Mouse (Mus musculus) thymus, adult 2 months (tissue): ENCODE results near the gene Sirt5. TPM values are rescaled to one million over a fixed set of nuclear protein-coding genes. Genes with fewer than 3 reads are reported as not detected.

Experiments
- DNase-seq: peaks from one replicate; pipeline ENCODE4 v3.0.0; 2021
- H3K27ac ChIP-seq: fragments of 200-500 bp; 2 replicates; pipeline ENCODE4 v1.5.1; 2012; ENCODE audit warnings: low read length, control low read depth; ENCODE audit not compliant: control insufficient read depth, insufficient read depth
- H3K27me3 ChIP-seq: fragments of 200-500 bp; 2 replicates; pipeline ENCODE4 v1.6.1; 2012; ENCODE audit warnings: mild to moderate bottlenecking, low read length, moderate library complexity, mixed read lengths; ENCODE audit not compliant: control insufficient read depth, insufficient read depth
- H3K36me3 ChIP-seq: fragments of 200-500 bp; 2 replicates; pipeline ENCODE4 v1.6.1; 2012; ENCODE audit warnings: mild to moderate bottlenecking, low read length, moderate library complexity; ENCODE audit not compliant: control insufficient read depth, insufficient read depth
- H3K4me1 ChIP-seq: fragments of 200-500 bp; replicated peaks from 2 replicates; pipeline ENCODE4 v1.6.1; 2012; ENCODE audit warnings: low read length; ENCODE audit not compliant: control insufficient read depth, insufficient read depth
- H3K4me3 ChIP-seq: fragments of 200-500 bp; 2 replicates; pipeline ENCODE4 v1.5.1; 2012; ENCODE audit warnings: mild to moderate bottlenecking, low read length, control low read depth, moderate library complexity; ENCODE audit not compliant: control insufficient read depth, insufficient read depth
- CTCF ChIP-seq: fragments of 200-500 bp; IDR thresholded peaks from 2 replicates; pipeline ENCODE4 v1.5.1; 2012; ENCODE audit warnings: mild to moderate bottlenecking, control low read depth, low read length, moderate library complexity, borderline replicate concordance; ENCODE audit not compliant: control insufficient read depth, poor library complexity, insufficient read depth; ENCODE audit errors: extremely low read depth
- POLR2A ChIP-seq: fragments of 200-500 bp; IDR thresholded peaks from 2 replicates; pipeline ENCODE4 v1.6.1; 2012; ENCODE audit warnings: mild to moderate bottlenecking, low read length, control low read depth, moderate library complexity; ENCODE audit not compliant: control insufficient read depth, poor library complexity, insufficient read depth; ENCODE audit errors: extremely low read depth
- WGBS: fragments of 180-500 bp; shearing (Covaris S2); methylation state at CpG from one replicate; pipeline ENCODE4 v1.1.7; 2018; 5-methylcytosine and 5-hydroxymethylcytosine counted together
- polyA plus RNA-seq: library from polyadenylated mRNA; depleted of rRNA; stranded (reverse); fragments of >200 nt; gene quantifications from 2 replicates; pipeline ENCODE4 v1.2.3, GENCODE M21; 2012

Sirt5 gene
- polyA plus RNA-seq, 1 experiment: 17.0 TPM

DNA sequence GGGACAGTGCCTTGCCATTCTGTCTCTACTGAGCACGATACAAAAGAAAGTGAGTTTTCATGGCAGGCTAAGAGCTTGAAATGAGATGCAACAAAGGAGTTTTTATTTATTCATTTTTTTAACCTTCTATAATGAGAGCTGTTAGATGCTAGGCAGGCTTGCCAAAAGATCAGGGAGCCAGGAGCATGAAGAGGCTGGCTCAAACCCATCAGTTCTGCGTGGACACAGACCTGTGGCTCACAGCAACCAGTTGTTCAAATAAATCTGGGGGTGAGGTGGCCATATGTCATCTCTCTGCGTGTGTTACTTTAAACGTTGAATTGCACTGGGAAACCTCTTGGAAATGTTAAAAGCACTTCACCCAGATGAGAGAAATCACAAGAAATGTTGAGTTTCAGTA, 11.9 kb upstream of the Sirt5 start:
- no peaks in the 10 kb centered on the region for H3K4me1 ChIP-seq
- WGBS: 90% methylated on average over 4 of the region's 4 CpGs
- H3K4me3 ChIP-seq: no peak overlapping the region
- no peak for DNase-seq
- no peak overlapping the region for H3K27ac ChIP-seq
- no peak for TF ChIP-seq CTCF
- no peak for TF ChIP-seq POLR2A
- no peaks in the 10 kb centered on the region for H3K27me3 ChIP-seq
- no peaks in the 10 kb centered on the region for H3K36me3 ChIP-seq

DNA sequence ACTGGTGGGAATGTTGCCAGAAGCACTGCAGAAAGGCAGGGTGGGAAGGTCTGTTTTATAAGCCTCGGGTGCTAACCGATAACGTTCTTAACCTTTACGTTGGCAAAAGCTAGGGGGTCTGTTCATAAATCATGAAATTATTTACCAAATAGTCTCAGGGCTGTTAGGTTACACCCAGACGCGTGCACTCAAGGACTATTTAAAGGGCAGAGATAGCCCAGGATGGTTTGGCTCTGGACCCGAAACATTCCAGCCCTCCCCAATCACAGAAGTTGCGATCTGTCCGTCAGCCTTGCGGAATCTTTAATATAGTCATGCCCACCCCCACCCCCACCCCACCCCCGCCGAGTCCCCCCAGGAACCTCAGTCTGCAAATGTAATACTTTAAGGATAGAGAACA, 10.9 kb upstream of the Sirt5 start:
- H3K27me3 ChIP-seq: no peaks in the 10 kb centered on the region
- no peak for TF ChIP-seq POLR2A
- no peak for TF ChIP-seq CTCF
- DNase-seq: no peak
- 94% methylated on average over 12 of the region's 12 CpGs for WGBS
- no peak overlapping the region for H3K4me3 ChIP-seq
- no peaks in the 10 kb centered on the region for H3K4me1 ChIP-seq
- no peaks in the 10 kb centered on the region for H3K36me3 ChIP-seq
- no peak overlapping the region for H3K27ac ChIP-seq

DNA sequence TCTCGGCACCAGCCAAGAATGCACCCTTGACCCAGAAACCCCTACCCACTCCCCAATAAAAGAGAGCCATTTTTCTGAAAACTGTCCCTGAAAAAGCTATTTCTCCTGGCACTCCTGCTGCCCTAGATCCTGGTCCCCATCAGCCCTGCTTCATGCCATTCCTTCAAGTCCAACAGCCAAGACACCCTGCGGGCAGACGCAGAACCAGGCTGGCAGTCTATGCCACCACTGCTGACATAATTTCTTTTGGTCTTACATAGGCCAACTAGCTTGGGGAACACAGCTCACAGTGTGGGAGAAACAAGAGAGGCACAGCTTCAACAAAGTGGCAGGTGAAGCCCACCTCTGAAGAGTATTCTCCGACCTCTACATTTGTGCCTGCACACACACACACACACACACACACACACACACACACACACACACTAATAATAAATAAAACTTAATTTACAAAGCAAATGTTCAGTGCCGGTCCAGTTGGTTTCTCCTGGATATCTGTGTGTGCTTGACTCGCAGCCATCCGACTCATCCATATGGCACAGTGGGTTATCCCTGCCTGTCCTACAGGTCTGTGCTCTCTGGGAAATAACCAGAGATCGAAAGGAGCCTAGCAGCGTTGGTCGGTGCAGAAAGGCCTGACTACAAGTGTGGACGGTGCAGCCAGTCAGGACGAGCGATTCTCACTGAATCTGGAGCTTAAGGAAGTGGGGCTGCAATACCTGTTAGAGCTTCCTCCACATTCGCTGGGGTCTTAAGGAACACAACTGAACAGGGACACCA, 8.8 kb upstream of the Sirt5 start:
- TF ChIP-seq CTCF (no peak), POLR2A (no peak)
- DNase-seq: no peak
- no peak overlapping the region for H3K4me3 ChIP-seq
- no peaks in the 10 kb centered on the region for H3K36me3 ChIP-seq
- no peak overlapping the region for H3K27ac ChIP-seq
- no peaks in the 10 kb centered on the region for H3K4me1 ChIP-seq
- 97% methylated on average over 14 of the region's 14 CpGs for WGBS
- H3K27me3 ChIP-seq: no peaks in the 10 kb centered on the region

DNA sequence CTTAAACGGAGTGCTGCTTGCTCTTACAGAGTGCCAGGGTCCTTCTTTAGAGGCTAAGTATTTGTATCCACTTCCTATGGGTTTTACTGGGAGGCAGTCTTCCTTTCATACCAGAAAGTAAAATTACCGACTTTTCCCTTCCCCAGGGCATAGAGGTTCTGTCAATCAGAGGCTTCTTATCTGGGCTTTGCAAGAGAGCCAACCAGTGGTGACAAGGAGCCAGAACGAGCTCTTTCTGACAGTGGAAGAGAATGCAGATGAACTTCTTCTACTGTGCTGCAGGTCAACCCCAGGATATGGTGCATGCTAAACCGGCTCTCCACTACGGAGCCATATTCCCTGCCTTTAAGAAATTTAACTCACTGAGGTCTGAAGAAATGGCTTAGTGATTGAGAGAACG, 4.8 kb upstream of the Sirt5 start:
- no peak for DNase-seq
- no peaks in the 10 kb centered on the region for H3K27me3 ChIP-seq
- peaks cover 2% of the 10 kb centered on the region; the same call in 1 of the 2 replicates for H3K4me1 ChIP-seq
- WGBS: 83% methylated on average over 6 of the region's 6 CpGs
- no peak overlapping the region for H3K4me3 ChIP-seq
- no peaks in the 10 kb centered on the region for H3K36me3 ChIP-seq
- TF ChIP-seq POLR2A (no peak), CTCF (no peak)
- H3K27ac ChIP-seq: no peak overlapping the region

DNA sequence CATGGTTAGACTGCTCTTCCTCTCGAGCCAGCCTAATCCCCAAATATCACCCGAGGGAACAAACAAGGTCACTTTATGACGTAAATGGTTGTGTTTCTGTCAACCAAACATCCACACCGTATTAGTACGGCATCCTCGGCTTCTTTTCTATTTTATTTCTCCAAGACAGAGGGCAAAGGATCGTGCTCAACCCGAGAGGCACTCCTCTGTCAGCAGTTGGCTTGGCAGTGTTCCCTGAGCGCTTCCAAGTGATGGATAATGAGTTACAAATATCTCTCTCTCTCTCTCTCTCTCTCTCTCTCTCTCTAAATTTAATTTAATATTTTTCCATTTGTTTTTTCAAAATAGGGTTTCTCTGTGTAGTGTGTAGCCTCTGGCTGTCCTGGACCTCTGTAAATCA, 2.9 kb upstream of the Sirt5 start:
- 97% methylated on average over 9 of the region's 9 CpGs for WGBS
- Histone ChIP-seq H3K27me3 (no peaks in the 10 kb centered on the region), H3K4me3 (no peak overlapping the region), H3K36me3 (no peaks in the 10 kb centered on the region), H3K4me1 (peaks cover 5% of the 10 kb centered on the region), H3K27ac (no peak overlapping the region)
- no peak for TF ChIP-seq POLR2A
- no peak for TF ChIP-seq CTCF
- DNase-seq: no peak

DNA sequence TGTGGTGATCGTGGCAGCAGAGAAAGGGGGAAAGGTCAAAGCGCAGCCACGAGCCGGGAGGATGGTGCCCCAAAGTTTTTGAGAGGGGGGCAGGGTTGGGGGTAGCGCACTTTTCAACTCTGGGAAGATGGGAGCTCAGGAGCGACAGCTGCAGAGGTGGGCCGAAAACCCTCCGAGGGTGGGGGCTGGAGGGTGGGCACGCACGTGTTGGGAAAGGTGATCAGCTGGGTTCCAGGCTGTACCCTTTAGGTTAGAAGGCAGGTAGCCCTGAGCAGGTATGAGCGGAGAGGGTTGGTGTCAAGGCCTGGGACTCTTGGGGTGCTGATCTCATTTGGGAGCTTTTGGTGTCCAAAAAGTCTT, 509 bp downstream of the Sirt5 start:
- WGBS: 6% methylated on average over 11 of the region's 11 CpGs
- Histone ChIP-seq H3K36me3 (peaks cover 1% of the 10 kb centered on the region; the same call in 1 of the 2 replicates), H3K4me3 (peak overlapping the region; percentile 71), H3K27ac (peak overlapping the region; percentile 39), H3K27me3 (no peaks in the 10 kb centered on the region), H3K4me1 (peaks cover 5% of the 10 kb centered on the region)
- DNase-seq: no peak
- TF ChIP-seq CTCF (no peak), POLR2A (no peak)
